Mouse (Mus musculus): ENCODE data around the gene Numbl. TPM values are rescaled to one million over a fixed set of nuclear protein-coding genes. Genes with fewer than 3 reads are reported as not detected.

Gene Numbl
- polyA plus RNA-seq, 1 experiment, result 28.8 TPM

- Histone ChIP-seq H3K79me2 (ENCODE audit: control insufficient read depth, insufficient read depth) (no peaks in the 10 kb centered on the region), H3K4me2 (ENCODE audit: low read depth) (no peak overlapping the region), H3ac (ENCODE audit: control insufficient read depth, insufficient read length) (no peak overlapping the region), H3K4me3 (no peak overlapping the region), H3K27me3 (ENCODE audit: control insufficient read depth, insufficient read depth, insufficient read length) (no peaks in the 10 kb centered on the region), H3K36me3 (ENCODE audit: control insufficient read depth, insufficient read depth) (peaks cover 7% of the 10 kb centered on the region)
- TF ChIP-seq REST (IDR thresholded peaks at IDR 0.05; ENCODE audit: insufficient read depth, insufficient read length) (no peak), E2F4 (IDR thresholded peaks at IDR 0.05; ENCODE audit: insufficient read depth) (no peak), CEBPB (IDR thresholded peaks at IDR 0.05; ENCODE audit: insufficient read depth, poor library complexity, severe bottlenecking) (no peak), MYOD1 (IDR thresholded peaks at IDR 0.05; ENCODE audit: control insufficient read depth in 1 of 3, insufficient read length in 2 of 3, low read depth in 2 of 3) (no peak), POLR2A (IDR thresholded peaks at IDR 0.05; ENCODE audit: insufficient read length, low read depth) (no peak), USF1 (IDR thresholded peaks at IDR 0.05; ENCODE audit: low read depth) (no peak), MYOG (IDR thresholded peaks at IDR 0.05; ENCODE audit: control insufficient read depth in 1 of 3, insufficient read depth in 1 of 3, insufficient read length in 2 of 3, low read depth in 2 of 3) (no peak), TCF12 (IDR thresholded peaks at IDR 0.05; ENCODE audit: insufficient read depth, poor library complexity, severe bottlenecking) (no peak), POLR2AphosphoS2 (IDR thresholded peaks at IDR 0.05; ENCODE audit: insufficient read length, low read depth) (no peak), MAX (IDR thresholded peaks at IDR 0.05; ENCODE audit: low read depth) (no peak), SRF (IDR thresholded peaks at IDR 0.05; ENCODE audit: control insufficient read depth, insufficient read length, low read depth) (no peak), TCF3 (IDR thresholded peaks at IDR 0.05; ENCODE audit: insufficient read length, low read depth) (no peak)
These were observed 24.0 kb downstream of the Numbl start for GRCm38 (mm10) chr7:27282225-27282624.

DNA sequence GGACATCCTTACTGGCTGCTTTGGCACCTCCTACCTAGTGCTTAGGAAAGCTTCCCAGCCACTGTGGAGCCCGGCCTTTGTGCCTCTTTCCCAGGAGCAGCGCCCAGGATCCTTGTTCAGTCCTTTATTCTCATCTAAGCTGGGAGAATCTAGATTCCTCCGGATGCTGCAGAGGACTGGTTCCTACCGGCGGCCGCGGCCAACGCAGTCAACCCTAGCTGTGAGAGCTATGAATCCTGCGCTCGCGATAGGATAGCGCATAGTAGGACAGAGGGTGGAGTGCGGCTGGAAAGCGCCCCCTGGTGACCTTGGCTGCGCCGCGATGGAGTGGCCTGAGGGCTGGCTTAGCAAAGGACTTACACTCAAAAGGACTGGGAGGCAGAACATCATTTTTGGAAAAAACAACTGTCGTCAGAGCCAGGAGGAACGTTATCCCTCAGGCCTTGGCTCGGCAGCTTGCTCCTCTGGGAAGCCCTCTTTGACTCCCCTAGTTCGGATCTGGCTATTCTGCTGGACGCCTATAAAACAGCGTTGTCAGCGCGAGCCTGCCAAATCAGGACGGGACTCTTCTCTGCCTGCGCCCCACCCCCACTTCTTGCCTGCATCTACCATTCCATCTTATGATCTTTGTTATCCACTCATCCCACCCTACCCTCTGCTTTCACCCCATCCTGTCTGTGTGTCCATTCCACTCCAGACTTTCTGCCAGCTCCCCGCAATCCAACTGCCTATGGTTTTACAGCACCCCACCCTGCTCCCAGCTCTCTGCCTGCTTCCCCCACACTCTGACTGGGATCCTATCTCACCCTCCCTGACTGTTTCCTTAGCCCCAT is 26.8 kb downstream of the Numbl start:
- Histone ChIP-seq H3K4me2 (ENCODE audit: low read depth) (no peak overlapping the region), H3K27me3 (ENCODE audit: control insufficient read depth, insufficient read depth, insufficient read length) (no peaks in the 10 kb centered on the region), H3K4me3 (no peak overlapping the region), H3K79me2 (ENCODE audit: control insufficient read depth, insufficient read depth) (no peaks in the 10 kb centered on the region), H3K36me3 (ENCODE audit: control insufficient read depth, insufficient read depth) (no peaks in the 10 kb centered on the region), H3ac (ENCODE audit: control insufficient read depth, insufficient read length) (no peak overlapping the region)
- no peak for TF ChIP-seq MYOD1 (IDR thresholded peaks at IDR 0.05; ENCODE audit: control insufficient read depth in 1 of 3, insufficient read length in 2 of 3, low read depth in 2 of 3)
- TF ChIP-seq POLR2AphosphoS2 (IDR thresholded peaks at IDR 0.05; ENCODE audit: insufficient read length, low read depth), result no peak
- TF ChIP-seq POLR2A (IDR thresholded peaks at IDR 0.05; ENCODE audit: insufficient read length, low read depth), result no peak
- no peak for TF ChIP-seq MAX (IDR thresholded peaks at IDR 0.05; ENCODE audit: low read depth)
- TF ChIP-seq MYOG (IDR thresholded peaks at IDR 0.05; ENCODE audit: control insufficient read depth in 1 of 3, insufficient read depth in 1 of 3, insufficient read length in 2 of 3, low read depth in 2 of 3), result no peak
- no peak for TF ChIP-seq REST (IDR thresholded peaks at IDR 0.05; ENCODE audit: insufficient read depth, insufficient read length)
- TF ChIP-seq CEBPB (IDR thresholded peaks at IDR 0.05; ENCODE audit: insufficient read depth, poor library complexity, severe bottlenecking), result no peak
- TF ChIP-seq SRF (IDR thresholded peaks at IDR 0.05; ENCODE audit: control insufficient read depth, insufficient read length, low read depth), result no peak
- no peak for TF ChIP-seq TCF12 (IDR thresholded peaks at IDR 0.05; ENCODE audit: insufficient read depth, poor library complexity, severe bottlenecking)
- TF ChIP-seq TCF3 (IDR thresholded peaks at IDR 0.05; ENCODE audit: insufficient read length, low read depth), result no peak
- TF ChIP-seq USF1 (IDR thresholded peaks at IDR 0.05; ENCODE audit: low read depth), result no peak
- no peak for TF ChIP-seq E2F4 (IDR thresholded peaks at IDR 0.05; ENCODE audit: insufficient read depth)

- no peak overlapping the region for H3K4me3 ChIP-seq
- TF ChIP-seq USF1 (IDR thresholded peaks at IDR 0.05; ENCODE audit: low read depth), result peak; percentile 33
- no peak for TF ChIP-seq MAX (IDR thresholded peaks at IDR 0.05; ENCODE audit: low read depth)
- no peak for TF ChIP-seq CEBPB (IDR thresholded peaks at IDR 0.05; ENCODE audit: insufficient read depth, poor library complexity, severe bottlenecking)
These were observed 27.4 kb downstream of the Numbl start for GRCm38 (mm10) chr7:27285698-27286066.

DNA sequence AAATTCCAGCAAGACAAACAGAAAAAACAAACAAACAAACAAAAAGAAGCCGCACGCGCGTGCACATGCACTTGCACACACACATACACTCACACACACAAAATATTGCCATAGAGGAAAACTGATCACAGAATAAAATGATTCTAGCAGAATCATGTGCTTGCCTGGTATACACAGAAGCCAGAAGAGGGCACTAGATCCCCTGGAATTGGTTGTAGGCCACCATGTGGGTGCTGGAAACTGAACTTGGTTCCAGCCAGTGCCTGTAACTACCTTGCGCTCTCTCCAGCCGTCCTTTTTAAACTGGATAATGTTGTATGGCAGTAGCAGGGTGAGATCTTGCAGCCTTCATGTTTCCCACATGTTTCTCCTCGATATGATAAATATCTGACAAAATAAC is 30.5 kb downstream of the Numbl start:
- Histone ChIP-seq H3K4me3 (no peak overlapping the region), H3K79me2 (ENCODE audit: control insufficient read depth, insufficient read depth) (no peaks in the 10 kb centered on the region)
- TF ChIP-seq POLR2AphosphoS2 (IDR thresholded peaks at IDR 0.05; ENCODE audit: insufficient read length, low read depth) (no peak), USF1 (IDR thresholded peaks at IDR 0.05; ENCODE audit: low read depth) (no peak), SRF (IDR thresholded peaks at IDR 0.05; ENCODE audit: control insufficient read depth, insufficient read length, low read depth) (no peak), MAX (IDR thresholded peaks at IDR 0.05; ENCODE audit: low read depth) (no peak), REST (IDR thresholded peaks at IDR 0.05; ENCODE audit: insufficient read depth, insufficient read length) (no peak), TCF3 (IDR thresholded peaks at IDR 0.05; ENCODE audit: insufficient read length, low read depth) (no peak), MYOD1 (IDR thresholded peaks at IDR 0.05; ENCODE audit: control insufficient read depth in 1 of 3, insufficient read length in 2 of 3, low read depth in 2 of 3) (no peak), POLR2A (IDR thresholded peaks at IDR 0.05; ENCODE audit: insufficient read length, low read depth) (no peak), TCF12 (IDR thresholded peaks at IDR 0.05; ENCODE audit: insufficient read depth, poor library complexity, severe bottlenecking) (no peak), CEBPB (IDR thresholded peaks at IDR 0.05; ENCODE audit: insufficient read depth, poor library complexity, severe bottlenecking) (no peak), MYOG (IDR thresholded peaks at IDR 0.05; ENCODE audit: control insufficient read depth in 1 of 3, insufficient read depth in 1 of 3, insufficient read length in 2 of 3, low read depth in 2 of 3) (no peak), E2F4 (IDR thresholded peaks at IDR 0.05; ENCODE audit: insufficient read depth) (no peak)

More at GRCm38 (mm10) chr7:27285698-27286066, 27.4 kb downstream of the Numbl start:
- no peaks in the 10 kb centered on the region for H3K27me3 ChIP-seq (ENCODE audit: control insufficient read depth, insufficient read depth, insufficient read length)
- H3K36me3 ChIP-seq (ENCODE audit: control insufficient read depth, insufficient read depth), result no peaks in the 10 kb centered on the region
- no peaks in the 10 kb centered on the region for H3K79me2 ChIP-seq (ENCODE audit: control insufficient read depth, insufficient read depth)
- no peak overlapping the region for H3ac ChIP-seq (ENCODE audit: control insufficient read depth, insufficient read length)
- H3K4me2 ChIP-seq (ENCODE audit: low read depth), result no peak overlapping the region

More for the DNA sequence above, 30.5 kb downstream of the Numbl start:
- no peaks in the 10 kb centered on the region for H3K27me3 ChIP-seq (ENCODE audit: control insufficient read depth, insufficient read depth, insufficient read length)
- H3ac ChIP-seq (ENCODE audit: control insufficient read depth, insufficient read length), result no peak overlapping the region
- H3K36me3 ChIP-seq (ENCODE audit: control insufficient read depth, insufficient read depth), result no peaks in the 10 kb centered on the region
- no peak overlapping the region for H3K4me2 ChIP-seq (ENCODE audit: low read depth)
